Mouse (Mus musculus) CH12.LX (cell line): ENCODE data around the gene Rasal3.

ENCODE experiments used
- CTCF ChIP-seq, 2 experiments: IDR thresholded peaks in 1 of 2; conservative IDR thresholded peaks in 1 of 2; 2 replicates each; pipeline ENCODE4 v1.5.1; 2011 to 2012; ENCODE audit warnings: low read depth in 2 of 2, low read length in 2 of 2, improper control_type of control experiment in 1 of 2, inconsistent platforms in 1 of 2, mild to moderate bottlenecking in 1 of 2, moderate library complexity in 1 of 2
- ELF1 ChIP-seq: IDR thresholded peaks from 2 replicates; pipeline ENCODE4 v1.6.1; 2014; ENCODE audit warnings: low read depth, mild to moderate bottlenecking, inconsistent platforms, low read length, improper control_type of control experiment
- EP300 ChIP-seq: IDR thresholded peaks from 2 replicates; pipeline ENCODE4 v1.6.1; 2011; ENCODE audit warnings: low read length, improper control_type of control experiment
- MAX ChIP-seq: IDR thresholded peaks from 2 replicates; pipeline ENCODE4 v1.6.1; 2011; ENCODE audit warnings: low read length, improper control_type of control experiment
- MEF2A ChIP-seq: IDR thresholded peaks from 2 replicates; pipeline ENCODE4 v1.6.1; 2014; ENCODE audit warnings: low read depth, mild to moderate bottlenecking, inconsistent platforms, low read length, improper control_type of control experiment, borderline replicate concordance
- PAX5 ChIP-seq: IDR thresholded peaks from 2 replicates; pipeline ENCODE4 v1.6.1; 2012; ENCODE audit warnings: low read length, inconsistent platforms, mixed read lengths
- POLR2A ChIP-seq: IDR thresholded peaks from 2 replicates; pipeline ENCODE4 v1.6.1; 2011; ENCODE audit warnings: low read depth, mild to moderate bottlenecking, improper control_type of control experiment, low read length
- RAD21 ChIP-seq: IDR thresholded peaks from 2 replicates; pipeline ENCODE4 v1.6.1; 2011; ENCODE audit warnings: low read depth, mild to moderate bottlenecking, low read length, improper control_type of control experiment, moderate library complexity
- TCF12 ChIP-seq: IDR thresholded peaks from 2 replicates; pipeline ENCODE4 v1.6.1; 2014; ENCODE audit warnings: low read depth, mild to moderate bottlenecking, inconsistent platforms, low read length, improper control_type of control experiment
- USF1 ChIP-seq: IDR thresholded peaks from 2 replicates; pipeline ENCODE4 v1.6.1; 2014; ENCODE audit warnings: low read depth, mild to moderate bottlenecking, inconsistent platforms, low read length, improper control_type of control experiment

- TF ChIP-seq RAD21 (no peak), TCF12 (no peak), POLR2A (no peak), MEF2A (no peak), CTCF (conservative IDR thresholded peaks at IDR 0.05 in 1 of 2, IDR thresholded peaks at IDR 0.05 in 1 of 2; ENCODE audit: low read depth in 2 of 2, low read length in 2 of 2) (no peak), EP300 (no peak), ELF1 (no peak), MAX (no peak), PAX5 (no peak), USF1 (no peak)
Measured at GRCm38 (mm10) chr17:32355031-32355430, 48.4 kb downstream of the Rasal3 start.
